Mouse (Mus musculus) CH12.LX (cell line): ENCODE data around the gene Adgrl3. TPM values are rescaled to one million over a fixed set of nuclear protein-coding genes. Genes with fewer than 3 reads are reported as not detected.

Experiments
- DNase-seq: peaks from one replicate; pipeline ENCODE4 v3.0.0-alpha.2; 2013; ENCODE audit errors: extremely low read depth
- H3K27ac ChIP-seq: 2 replicates; pipeline ENCODE4 v1.5.1; 2012; ENCODE audit warnings: low read depth, mild to moderate bottlenecking, control low read depth, moderate library complexity; ENCODE audit not compliant: insufficient read depth
- H3K27me3 ChIP-seq: replicated peaks from 2 replicates; pipeline ENCODE3; 2012; ENCODE audit warnings: inconsistent platforms
- H3K36me3 ChIP-seq, 2 experiments: replicated peaks in 1 of 2; 2 replicates each; pipeline versions ENCODE3 to v1.6.1; 2012; ENCODE audit warnings: inconsistent platforms in 1 of 2, low read length in 1 of 2, mild to moderate bottlenecking in 1 of 2, mixed read lengths in 1 of 2, moderate library complexity in 1 of 2; ENCODE audit not compliant: control insufficient read depth in 1 of 2, insufficient read depth in 1 of 2
- H3K4me1 ChIP-seq, 2 experiments: 2 replicates each; pipeline ENCODE4 v1.6.1; 2012; ENCODE audit warnings: inconsistent platforms in 1 of 2, moderate library complexity in 1 of 2; ENCODE audit not compliant: insufficient read depth in 2 of 2, control insufficient read depth in 1 of 2
- H3K4me2 ChIP-seq: 2 replicates; pipeline ENCODE4 v1.6.1; 2012; ENCODE audit warnings: low read depth, mild to moderate bottlenecking, control low read depth; ENCODE audit not compliant: poor library complexity, insufficient read depth, severe bottlenecking
- H3K4me3 ChIP-seq, 3 experiments: fragments of 150-350 bp in 1 of 3; sonication (generic) in 1 of 3; replicated peaks in 1 of 3; 2 replicates each; pipeline versions ENCODE3 to v1.5.1; 2011 to 2012; ENCODE audit warnings: low read depth in 2 of 3, low read length in 2 of 3, mild to moderate bottlenecking in 2 of 3, moderate library complexity in 2 of 3, control low read depth in 1 of 3, improper control_type of control experiment in 1 of 3, inconsistent platforms in 1 of 3, mixed read lengths in 1 of 3; ENCODE audit not compliant: poor library complexity in 1 of 3
- H3K79me2 ChIP-seq: replicated peaks from 2 replicates; pipeline ENCODE4 v1.6.1; 2012; ENCODE audit warnings: mild to moderate bottlenecking, moderate library complexity; ENCODE audit not compliant: control insufficient read depth, poor library complexity, insufficient read depth, severe bottlenecking; ENCODE audit errors: extremely low read depth
- H3K9ac ChIP-seq: 2 replicates; pipeline ENCODE4 v1.6.1; 2012; ENCODE audit warnings: low read depth, mild to moderate bottlenecking, control low read depth, moderate library complexity; ENCODE audit not compliant: insufficient read depth
- H3K9me3 ChIP-seq: replicated peaks from 2 replicates; pipeline ENCODE3; 2012; ENCODE audit warnings: low read length, inconsistent platforms, mixed read lengths
- BHLHE40 ChIP-seq: IDR thresholded peaks from 2 replicates; pipeline ENCODE4 v1.6.1; 2011; ENCODE audit warnings: mild to moderate bottlenecking, low read depth, low read length, improper control_type of control experiment
- CTCF ChIP-seq, 2 experiments: IDR thresholded peaks in 1 of 2; conservative IDR thresholded peaks in 1 of 2; 2 replicates each; pipeline ENCODE4 v1.5.1; 2011 to 2012; ENCODE audit warnings: low read depth in 2 of 2, low read length in 2 of 2, improper control_type of control experiment in 1 of 2, inconsistent platforms in 1 of 2, mild to moderate bottlenecking in 1 of 2, moderate library complexity in 1 of 2
- EP300 ChIP-seq: IDR thresholded peaks from 2 replicates; pipeline ENCODE4 v1.6.1; 2011; ENCODE audit warnings: low read length, improper control_type of control experiment
- GABPA ChIP-seq: IDR thresholded peaks from 2 replicates; pipeline ENCODE4 v1.6.1; 2012; ENCODE audit warnings: low read depth, low read length, improper control_type of control experiment, inconsistent platforms; ENCODE audit not compliant: insufficient replicate concordance
- IRF4 ChIP-seq: IDR thresholded peaks from 2 replicates; pipeline ENCODE4 v1.6.1; 2014; ENCODE audit warnings: low read depth, mild to moderate bottlenecking, inconsistent platforms, low read length, improper control_type of control experiment
- JUN ChIP-seq: IDR thresholded peaks from 2 replicates; pipeline ENCODE4 v1.6.1; 2011; ENCODE audit warnings: low read depth, mild to moderate bottlenecking, low read length, improper control_type of control experiment, moderate library complexity; ENCODE audit not compliant: insufficient read depth
- KAT2A ChIP-seq: IDR thresholded peaks from 2 replicates; pipeline ENCODE4 v1.6.1; 2012; ENCODE audit warnings: low read length, improper control_type of control experiment, inconsistent platforms; ENCODE audit not compliant: insufficient replicate concordance
- MAFK ChIP-seq: IDR thresholded peaks from 2 replicates; pipeline ENCODE4 v1.6.1; 2011; ENCODE audit warnings: low read length, improper control_type of control experiment; ENCODE audit not compliant: insufficient replicate concordance
- MAX ChIP-seq: IDR thresholded peaks from 2 replicates; pipeline ENCODE4 v1.6.1; 2011; ENCODE audit warnings: low read length, improper control_type of control experiment
- MAZ ChIP-seq: IDR thresholded peaks from 2 replicates; pipeline ENCODE4 v1.6.1; 2012; ENCODE audit warnings: low read depth, mild to moderate bottlenecking, inconsistent platforms, low read length, improper control_type of control experiment, moderate library complexity
- MEF2A ChIP-seq: IDR thresholded peaks from 2 replicates; pipeline ENCODE4 v1.6.1; 2014; ENCODE audit warnings: low read depth, mild to moderate bottlenecking, inconsistent platforms, low read length, improper control_type of control experiment, borderline replicate concordance
- PAX5 ChIP-seq: IDR thresholded peaks from 2 replicates; pipeline ENCODE4 v1.6.1; 2012; ENCODE audit warnings: low read length, inconsistent platforms, mixed read lengths
- POLR2A ChIP-seq: IDR thresholded peaks from 2 replicates; pipeline ENCODE4 v1.6.1; 2011; ENCODE audit warnings: low read depth, mild to moderate bottlenecking, improper control_type of control experiment, low read length
- POLR2AphosphoS2 ChIP-seq: IDR thresholded peaks from 2 replicates; pipeline ENCODE4 v1.6.1; 2011; ENCODE audit warnings: low read depth, low read length, improper control_type of control experiment
- RAD21 ChIP-seq: IDR thresholded peaks from 2 replicates; pipeline ENCODE4 v1.6.1; 2011; ENCODE audit warnings: low read depth, mild to moderate bottlenecking, low read length, improper control_type of control experiment, moderate library complexity
- RCOR1 ChIP-seq: conservative IDR thresholded peaks from 2 replicates; pipeline ENCODE4 v1.6.1; 2012; ENCODE audit warnings: low read depth, mild to moderate bottlenecking, inconsistent platforms, low read length, improper control_type of control experiment
- SIN3A ChIP-seq: IDR thresholded peaks from 2 replicates; pipeline ENCODE4 v1.6.1; 2012; ENCODE audit warnings: low read length, improper control_type of control experiment, inconsistent platforms
- SMC3 ChIP-seq: IDR thresholded peaks from 2 replicates; pipeline ENCODE4 v1.6.1; 2011; ENCODE audit warnings: low read depth, low read length, improper control_type of control experiment
- UBTF ChIP-seq: IDR thresholded peaks from 2 replicates; pipeline ENCODE4 v1.6.1; 2012; ENCODE audit warnings: low read depth, mild to moderate bottlenecking, inconsistent platforms, low read length, improper control_type of control experiment, moderate library complexity
- ZMIZ1 ChIP-seq: IDR thresholded peaks from 2 replicates; pipeline ENCODE4 v1.6.1; 2012; ENCODE audit warnings: low read depth, mild to moderate bottlenecking, inconsistent platforms, low read length, improper control_type of control experiment
- ZNF384 ChIP-seq: IDR thresholded peaks from 2 replicates; pipeline ENCODE4 v1.6.1; 2012; ENCODE audit warnings: low read depth, low read length, improper control_type of control experiment, inconsistent platforms
- dilution Hi-C: fragments of 300-500 bp; cut with MboI; formaldehyde crosslinking; loops from 2 replicates; pipeline ENCODE4 v1.14.3; 2020; ENCODE audit warnings: low sequenced_read_pairs; ENCODE audit not compliant: extremely low pct_unique_long_range_greater_than_20kb, extremely low pct_ligation_motif_present
- in situ Hi-C: fragments of 300-500 bp; cut with MboI; formaldehyde crosslinking; loops from 3 replicates; pipeline ENCODE4 v1.14.3; 2019; ENCODE audit warnings: low sequenced_read_pairs, low pct_ligation_motif_present, low pct_unique_long_range_greater_than_20kb, mixed read lengths
- polyA plus RNA-seq: library from polyadenylated mRNA; unstranded; fragments of >175 nt; gene quantifications from 2 replicates; pipeline ENCODE4 v1.2.1, GENCODE M21; 2012; ENCODE audit warnings: low read depth; ENCODE audit not compliant: insufficient read length
- total RNA-seq, 2 experiments: library from RNA; depleted of rRNA; stranded (reverse); fragments of 300-350 nt in 1 of 2; fragments of >200 nt in 1 of 2; gene quantifications; 2 replicates each; pipeline ENCODE4 v1.2.3; 2012 to 2014

Gene Adgrl3
- total and polyA plus RNA-seq, 3 experiments: 0.13 TPM; not detected in 2

GRCm38 (mm10) chr5:81068839-81069238 lies 48.9 kb downstream of the Adgrl3 start:
- no peak for TF ChIP-seq PAX5
- TF ChIP-seq GABPA: no peak
- no peak for TF ChIP-seq MAFK
- TF ChIP-seq JUN: no peak
- no peak for TF ChIP-seq CTCF (conservative IDR thresholded peaks at IDR 0.05 in 1 of 2, IDR thresholded peaks at IDR 0.05 in 1 of 2; ENCODE audit: low read depth in 2 of 2, low read length in 2 of 2)
- TF ChIP-seq MAZ: no peak
- no peak for TF ChIP-seq EP300
- TF ChIP-seq, all 38 proteins: peak for 0
- Histone ChIP-seq H3K27me3 (no peaks in the 10 kb centered on the region), H3K9me3 (no peaks in the 10 kb centered on the region), H3K4me2 (no peak overlapping the region), H3K4me1 (peaks cover 0 to 7% of the 10 kb centered on the region in 2 experiments; a peak in 2 of 4 replicates), H3K9ac (no peak overlapping the region), H3K4me3 (no peak overlapping the region), H3K27ac (no peak overlapping the region), H3K36me3 (no peaks in the 10 kb centered on the region), H3K79me2 (no peaks in the 10 kb centered on the region)
- in situ Hi-C loops (no loop called here), dilution Hi-C loops (no loop called here)
- DNase-seq: no peak

- in situ Hi-C loops: no loop called here
- Histone ChIP-seq H3K27me3 (no peaks in the 10 kb centered on the region), H3K4me3 (no peak overlapping the region), H3K9ac (no peak overlapping the region), H3K27ac (no peak overlapping the region; the same call in 1 of the 2 replicates), H3K9me3 (no peaks in the 10 kb centered on the region), H3K79me2 (no peaks in the 10 kb centered on the region), H3K4me1 (peaks cover 0 to 31% of the 10 kb centered on the region in 2 experiments; a peak in 2 of 4 replicates), H3K4me2 (no peak overlapping the region), H3K36me3 (no peaks in the 10 kb centered on the region)
- dilution Hi-C loops: no loop called here
- no peak for DNase-seq
- TF ChIP-seq ZMIZ1 (no peak), SMC3 (no peak), POLR2AphosphoS2 (no peak), MAX (no peak), POLR2A (no peak), PAX5 (no peak), MEF2A (no peak), GABPA (no peak), RCOR1 (no peak), KAT2A (no peak), ZNF384 (no peak), BHLHE40 (no peak), SIN3A (no peak), UBTF (no peak), CTCF (conservative IDR thresholded peaks at IDR 0.05 in 1 of 2, IDR thresholded peaks at IDR 0.05 in 1 of 2; ENCODE audit: low read depth in 2 of 2, low read length in 2 of 2) (no peak), RAD21 (no peak), EP300 (no peak), IRF4 (no peak)
Measured at GRCm38 (mm10) chr5:81072888-81073287, 53.0 kb downstream of the Adgrl3 start.
